Comparison of ENCODE assay signal across 29 mouse cellular contexts in the genomic region with DNA sequence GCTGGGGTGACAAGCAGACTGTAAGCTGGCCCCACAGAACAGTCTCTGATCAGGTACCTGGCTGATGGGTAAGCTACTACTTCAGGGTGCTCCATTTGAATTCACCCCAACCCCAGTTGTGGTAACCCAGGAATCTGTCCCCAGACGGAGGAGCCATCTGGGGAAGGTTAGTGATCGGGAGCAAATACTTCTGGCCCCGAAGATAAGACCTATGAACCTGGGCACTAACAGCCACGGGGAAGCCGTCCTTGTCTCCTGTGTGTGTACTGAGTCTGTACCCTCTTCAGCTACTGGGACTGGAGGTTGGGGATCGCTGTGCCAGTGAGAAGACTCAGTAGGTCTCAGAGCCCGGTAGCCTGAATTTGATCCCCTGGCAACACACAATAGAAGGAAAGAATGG.
DNase-seq lines count a peak whose midpoint lies in the region; ATAC-seq and TF ChIP-seq lines count a peak whose summit lies in the region.
"Had no signal": no experiment of that assay in that cellular context is flagged by ENCODE, and none has a peak within 500 bp of the region (broad histone marks: within the 10 kb centered on the region; RNA-seq: fewer than 3 reads in every experiment).

No protein-coding gene starts in this region.

- DNase-seq in liver, embryonic 11.5 days (ENCODE audit: low spot score), result no peak
- no peak for DNase-seq in liver, embryonic 14.5 days (ENCODE audit: low read depth in 3 of 3, low spot score in 3 of 3)
- no peak for DNase-seq in embryonic facial prominence, embryonic 10.5 days (ENCODE audit: low spot score)
- DNase-seq in hindbrain, postnatal 0 days (ENCODE audit: low spot score), result no peak
- DNase-seq in T-cell, adult 2 months (ENCODE audit: low spot score), result no peak
- DNase-seq in testis, postnatal 10 days (ENCODE audit: low spot score), result no peak
- DNase-seq: adrenal gland, adult 8-10 months; adrenal gland, postnatal 25 days; cerebellum, adult 11-12 months; cerebellum, adult 8-10 months; cerebellum, postnatal 10 days; cerebellum, postnatal 36 days; embryo, embryonic 11 days; gastrocnemius, postnatal 10 days; gastrocnemius, postnatal 36 days; heart, adult 2 months; heart, postnatal 14 days; heart, postnatal 4 days had no signal

- H3K9ac ChIP-seq in liver, embryonic 11.5 days (ENCODE audit: low read depth, low read length), result 0 out of 2 replicates have a peak overlapping the region, but pooled peaks have one; percentile 34
- no peak overlapping the region for H3K9ac ChIP-seq in liver, embryonic 14.5 days (replicated peaks)
- H3K9ac ChIP-seq in hindbrain, postnatal 0 days (replicated peaks; ENCODE audit: low read length), result no peak overlapping the region
- H3K9ac ChIP-seq: embryonic facial prominence, embryonic 12.5 days; embryonic facial prominence, embryonic 15.5 days; heart, embryonic 13.5 days; hindbrain, embryonic 15.5 days had no signal

- H3K9me3 ChIP-seq in liver, embryonic 11.5 days (ENCODE audit: control insufficient read depth, low read length), result no peaks in the 10 kb centered on the region
- H3K9me3 ChIP-seq in liver, embryonic 14.5 days (ENCODE audit: control insufficient read depth, low read length), result no peaks in the 10 kb centered on the region
- no peaks in the 10 kb centered on the region for H3K9me3 ChIP-seq in embryonic facial prominence, embryonic 10.5 days
- H3K9me3 ChIP-seq in hindbrain, postnatal 0 days (ENCODE audit: low read length), result no peaks in the 10 kb centered on the region
- H3K9me3 ChIP-seq: embryonic facial prominence, embryonic 12.5 days; embryonic facial prominence, embryonic 15.5 days; heart, embryonic 10.5 days; heart, embryonic 13.5 days; hindbrain, embryonic 15.5 days had no signal

- ATAC-seq in erythroid progenitor cell, adult 5-6 weeks (replicated peaks; ENCODE audit: low FRiP score, poor library complexity, severe bottlenecking), result peak; percentile 58
- no peak for ATAC-seq in liver, embryonic 11.5 days (replicated peaks; ENCODE audit: low FRiP score)
- ATAC-seq in liver, embryonic 14.5 days (ENCODE audit: insufficient read depth), result peak; percentile 40
- peak; percentile 41 for ATAC-seq in megakaryocyte progenitor cell, adult 5-6 weeks (replicated peaks; ENCODE audit: poor library complexity)
- ATAC-seq in hindbrain, postnatal 0 days, result no peak
- ATAC-seq: activated CD4-positive, CD25-positive, alpha-beta regulatory T cell, adult 4 months; CD4-positive, CD25-positive, alpha-beta regulatory T cell, adult 4 months; forebrain, embryonic 14.5 days had no signal

- H3K27me3 ChIP-seq in liver, embryonic 11.5 days (replicated peaks; ENCODE audit: control insufficient read depth, insufficient read depth, low read length), result no peaks in the 10 kb centered on the region; the same call in 1 of the 2 replicates
- H3K27me3 ChIP-seq in liver, embryonic 14.5 days (ENCODE audit: control insufficient read depth, insufficient read depth, low read length), result no peaks in the 10 kb centered on the region
- peaks cover 61% of the 10 kb centered on the region for H3K27me3 ChIP-seq in embryonic facial prominence, embryonic 10.5 days (replicated peaks; ENCODE audit: low read depth, poor library complexity, severe bottlenecking)
- H3K27me3 ChIP-seq in hindbrain, postnatal 0 days (ENCODE audit: insufficient read depth, low read length), result no peaks in the 10 kb centered on the region
- H3K27me3 ChIP-seq: embryonic facial prominence, embryonic 12.5 days; embryonic facial prominence, embryonic 15.5 days; hindbrain, embryonic 15.5 days had no signal

- H3K27ac ChIP-seq in liver, embryonic 11.5 days (ENCODE audit: low read depth, low read length), result no peak overlapping the region
- no peak overlapping the region for H3K27ac ChIP-seq in liver, embryonic 14.5 days
- H3K27ac ChIP-seq in embryonic facial prominence, embryonic 10.5 days (replicated peaks), result no peak overlapping the region
- H3K27ac ChIP-seq in hindbrain, postnatal 0 days, result no peak overlapping the region
- H3K27ac ChIP-seq: embryonic facial prominence, embryonic 12.5 days; embryonic facial prominence, embryonic 15.5 days; heart, adult 2 months; heart, embryonic 13.5 days; hindbrain, embryonic 15.5 days had no signal

- 47% methylated on average over 7 of the region's 7 CpGs for WGBS in liver, embryonic 11.5 days
- WGBS in liver, embryonic 14.5 days (ENCODE audit: insufficient replicate concordance), result 33% methylated on average over 7 of the region's 7 CpGs
- 85% methylated on average over 7 of the region's 7 CpGs for WGBS in embryonic facial prominence, embryonic 10.5 days
- WGBS in hindbrain, postnatal 0 days, result 86% methylated on average over 7 of the region's 7 CpGs

- no peak overlapping the region for H3K4me2 ChIP-seq in liver, embryonic 11.5 days
- no peak overlapping the region for H3K4me2 ChIP-seq in liver, embryonic 14.5 days (ENCODE audit: low read depth)
- no peak overlapping the region for H3K4me2 ChIP-seq in hindbrain, postnatal 0 days (ENCODE audit: low read depth, low read length)
- H3K4me2 ChIP-seq: embryonic facial prominence, embryonic 12.5 days; embryonic facial prominence, embryonic 15.5 days; heart, embryonic 13.5 days; hindbrain, embryonic 15.5 days had no signal

- H3K4me1 ChIP-seq in liver, embryonic 11.5 days (replicated peaks; ENCODE audit: control insufficient read depth, insufficient read depth, low read length), result peaks cover 30% of the 10 kb centered on the region
- H3K4me1 ChIP-seq in liver, embryonic 14.5 days (replicated peaks; ENCODE audit: control insufficient read depth in 2 of 2, insufficient read depth in 2 of 2, low read length in 1 of 2), result peaks cover 0 to 18% of the 10 kb centered on the region in 2 experiments; a peak in 3 of 4 replicates
- H3K4me1 ChIP-seq in embryonic facial prominence, embryonic 10.5 days, result peaks cover 69% of the 10 kb centered on the region
- peaks cover 21% of the 10 kb centered on the region; the same call in 1 of the 2 replicates for H3K4me1 ChIP-seq in hindbrain, postnatal 0 days (ENCODE audit: insufficient read depth, low read length)

- no peak for TF ChIP-seq CTCF in liver, embryonic 14.5 days (IDR thresholded peaks at IDR 0.05; ENCODE audit: low read depth)
- TF ChIP-seq CTCF in hindbrain, postnatal 0 days (IDR thresholded peaks at IDR 0.05; ENCODE audit: low read depth), result no peak

- no peaks in the 10 kb centered on the region for H3K36me3 ChIP-seq in liver, embryonic 11.5 days (ENCODE audit: control insufficient read depth, insufficient read depth, low read length)
- H3K36me3 ChIP-seq in liver, embryonic 14.5 days (replicated peaks; ENCODE audit: control insufficient read depth, insufficient read depth, low read depth), result no peaks in the 10 kb centered on the region
- no peaks in the 10 kb centered on the region for H3K36me3 ChIP-seq in embryonic facial prominence, embryonic 10.5 days (replicated peaks)
- H3K36me3 ChIP-seq in hindbrain, postnatal 0 days (ENCODE audit: insufficient read depth, low read length), result no peaks in the 10 kb centered on the region
- H3K36me3 ChIP-seq: embryonic facial prominence, embryonic 12.5 days; embryonic facial prominence, embryonic 15.5 days; heart, embryonic 10.5 days; heart, embryonic 13.5 days; hindbrain, embryonic 15.5 days had no signal

- TF ChIP-seq EP300 in liver, embryonic 14.5 days (IDR thresholded peaks at IDR 0.05; ENCODE audit: low read depth), result no peak

- no peak overlapping the region for H3K4me3 ChIP-seq in liver, embryonic 11.5 days (ENCODE audit: low read depth, low read length)
- no peak overlapping the region for H3K4me3 ChIP-seq in liver, embryonic 14.5 days (ENCODE audit: insufficient read depth in 1 of 2, low read depth in 2 of 2, low read length in 2 of 2)
- H3K4me3 ChIP-seq in embryonic facial prominence, embryonic 10.5 days, result no peak overlapping the region
- no peak overlapping the region for H3K4me3 ChIP-seq in hindbrain, postnatal 0 days (ENCODE audit: low read length)
- H3K4me3 ChIP-seq: embryonic facial prominence, embryonic 12.5 days; embryonic facial prominence, embryonic 15.5 days; erythroblast, embryonic 14.5 days; heart, adult 2 months; heart, embryonic 10.5 days; heart, embryonic 13.5 days; hindbrain, embryonic 15.5 days had no signal

Comparison
In these comparisons a context has a peak if more than half of its experiments do, and no peak if none do; other contexts are left out.
1. ATAC-seq: peak in erythroid progenitor cell, adult 5-6 weeks (single experiment), liver, embryonic 14.5 days (single experiment) and megakaryocyte progenitor cell, adult 5-6 weeks (single experiment); none in liver, embryonic 11.5 days (single experiment) and hindbrain, postnatal 0 days (single experiment).